Mouse (Mus musculus): ENCODE results near the gene Foxj3. TPM values are rescaled to one million over a fixed set of nuclear protein-coding genes. Genes with fewer than 3 reads are reported as not detected.

Foxj3 gene
- 54.2 TPM for polyA plus RNA-seq (2017; shearing (Covaris generic))

DNA sequence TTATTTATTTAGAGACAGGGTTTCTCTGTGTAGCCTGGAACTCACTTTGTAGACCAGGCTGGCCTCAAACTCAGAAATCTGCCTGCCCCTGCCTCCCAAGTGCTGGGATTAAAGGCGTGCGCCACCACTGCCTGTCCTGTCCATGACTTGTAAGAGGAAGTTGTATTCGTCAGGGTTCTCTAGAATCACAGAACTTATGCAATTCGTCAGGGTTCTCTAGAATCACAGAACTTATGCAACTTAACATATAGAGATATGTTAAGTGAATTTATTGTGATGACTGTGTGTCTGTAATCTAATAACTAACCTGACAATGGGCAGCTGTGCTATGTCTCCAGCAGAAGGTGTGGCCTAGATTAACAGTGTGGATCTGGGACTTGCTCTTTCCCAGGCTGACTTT, at the start of gene Foxj3:
TSS of gene Foxj3 (plus strand) at position 390 of the 400 bp plus-strand sequence.

DNA sequence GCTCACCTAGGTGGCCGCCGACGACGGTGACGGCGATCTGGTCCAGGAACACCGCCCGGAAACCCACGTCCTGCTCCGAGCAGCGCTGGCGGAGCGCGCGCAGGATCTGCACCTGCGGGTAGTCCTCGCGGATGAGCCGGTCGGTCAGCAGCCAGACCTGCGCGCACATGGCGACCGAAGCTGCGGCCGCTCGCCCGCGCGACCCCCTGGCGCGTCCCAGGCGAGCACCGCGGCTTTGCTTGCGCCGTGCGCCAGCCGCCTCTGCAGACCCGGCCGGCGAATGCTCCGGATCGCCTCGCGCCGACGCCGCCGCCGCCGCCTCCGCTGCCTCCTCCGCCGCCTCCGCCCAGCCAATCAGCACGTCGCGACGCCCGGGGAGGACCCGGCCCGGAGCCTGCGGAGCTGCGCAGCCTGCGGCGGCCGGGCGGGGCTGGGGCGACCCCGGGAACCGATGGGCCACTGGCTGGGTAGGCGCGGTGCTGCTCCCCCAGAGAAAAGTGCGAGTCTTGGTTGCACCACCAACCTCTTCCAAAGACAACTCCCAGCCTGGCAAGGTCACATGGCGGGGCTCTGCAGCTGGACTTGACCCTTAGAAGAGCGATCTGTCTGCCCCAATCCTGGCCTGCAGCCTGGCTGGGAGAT, 44.4 kb upstream of the Foxj3 start, which contains the start of gene Rimkla:
TSS of gene Rimkla (minus strand) at position 338 of the 642 bp plus-strand sequence.

DNA sequence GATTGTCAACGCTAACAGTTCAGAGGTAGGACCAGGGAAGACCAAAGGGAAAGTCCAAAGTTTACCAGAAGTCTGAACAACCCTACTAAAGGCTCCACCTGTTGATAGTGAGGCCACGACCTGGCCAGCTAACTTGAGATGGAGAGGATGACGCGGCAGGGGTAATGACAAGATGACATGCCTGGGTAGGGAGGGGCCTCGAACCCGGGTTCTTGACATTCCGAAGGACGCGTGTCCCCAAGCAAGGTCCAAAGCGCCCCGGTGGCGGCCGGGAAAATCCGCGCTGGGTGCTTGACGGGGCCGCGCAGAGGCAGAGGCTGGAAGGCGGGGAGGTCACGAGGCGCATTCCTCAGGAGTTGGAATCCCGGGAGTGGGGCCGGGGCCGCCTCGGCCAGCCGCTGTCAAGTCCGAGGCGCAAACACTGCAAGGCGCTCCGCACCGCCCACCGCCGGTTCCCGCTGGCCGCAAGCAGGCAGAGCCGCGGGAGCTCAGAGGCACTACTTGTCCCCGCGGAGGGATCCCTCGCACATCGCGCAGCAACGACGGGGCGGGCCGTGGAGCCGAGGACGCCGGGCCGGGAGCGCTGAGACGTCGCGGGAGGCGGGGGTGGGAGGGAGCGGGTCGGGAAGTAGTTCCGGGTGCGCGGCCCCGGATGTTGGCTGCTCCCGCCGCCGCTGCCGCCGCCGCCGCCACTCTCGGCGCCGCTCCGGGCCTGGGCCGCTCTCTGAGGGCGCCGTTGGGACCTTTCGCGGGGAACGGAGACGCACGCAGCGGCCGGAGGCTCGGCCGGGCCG, 2.4 kb downstream of the Foxj3 start, which contains the start of gene Frg2f1:
TSS of gene Frg2f1 (minus strand) at position 499 of the 794 bp plus-strand sequence.

DNA sequence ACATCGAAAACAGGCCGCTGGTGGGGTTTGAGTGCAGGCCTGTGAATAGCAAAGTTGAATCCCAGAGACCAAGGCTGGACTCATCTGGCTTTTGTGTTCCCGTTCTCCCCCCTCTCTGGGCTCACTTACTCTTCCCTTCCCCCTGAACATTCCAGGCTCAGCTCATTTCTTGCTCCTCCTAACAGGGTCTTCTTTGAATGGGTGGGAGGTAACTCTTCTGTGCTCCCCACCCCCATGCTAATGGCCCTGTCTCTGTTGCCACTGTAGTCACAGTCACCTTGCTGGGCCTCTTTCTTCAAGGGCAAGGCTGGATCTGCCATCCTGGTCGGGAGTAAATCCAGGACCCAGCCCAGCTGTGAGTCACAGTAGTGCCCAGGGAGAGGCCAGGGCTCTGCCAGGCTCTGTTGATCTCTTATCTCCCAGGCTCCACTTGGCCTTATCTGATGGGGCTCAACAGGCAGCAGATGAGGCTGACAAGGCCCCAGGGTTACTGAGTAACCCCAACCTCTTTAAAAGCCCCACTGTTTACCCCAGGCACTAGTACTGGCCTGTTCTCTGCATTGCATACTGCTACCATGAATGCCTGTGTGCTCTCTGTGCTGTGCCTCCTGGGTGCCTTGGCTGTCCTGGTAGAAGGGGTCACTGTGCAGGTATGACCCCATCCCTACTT, 100.5 kb downstream of the Foxj3 start, which contains the start of gene Guca2a:
TSS of gene Guca2a (plus strand) at position 529 of the 670 bp plus-strand sequence.

DNA sequence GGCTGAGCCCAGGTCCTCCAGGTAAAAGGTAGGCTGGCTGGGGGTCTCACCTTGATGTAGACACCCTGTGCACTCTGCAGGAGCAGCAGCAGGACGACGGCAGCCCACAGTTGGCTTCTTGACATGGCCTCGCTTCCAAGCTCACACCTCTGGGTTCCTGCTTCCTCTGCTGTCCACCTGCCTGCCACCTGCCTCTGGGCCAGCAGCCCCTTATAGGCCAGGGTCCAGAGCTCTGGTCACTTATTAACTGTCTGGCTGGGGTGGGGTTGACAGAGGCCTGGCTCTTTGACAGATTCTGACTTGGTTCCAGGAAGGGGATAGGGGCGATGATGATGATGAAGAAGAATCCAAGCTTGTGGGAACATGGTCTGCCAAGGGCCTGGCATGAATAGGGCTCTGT, 121.9 kb downstream of the Foxj3 start, which contains the start of gene Guca2b:
TSS of gene Guca2b (minus strand) at position 224 of the 400 bp plus-strand sequence.

Other genes starting within 250 kb of the Foxj3 start
- gene Ybx1, start 242.4 kb upstream of the Foxj3 start, polyA plus RNA-seq (2017; shearing (Covaris generic)): 445 TPM
- 21.6 TPM for gene Ppih, start 216.5 kb upstream of the Foxj3 start, polyA plus RNA-seq (2017; shearing (Covaris generic))
- 0.71 TPM for gene Ccdc30, start 121.5 kb upstream of the Foxj3 start, polyA plus RNA-seq (2017; shearing (Covaris generic))
- 12.0 TPM for gene Ppcs, start 114.6 kb upstream of the Foxj3 start, polyA plus RNA-seq (2017; shearing (Covaris generic))
- not detected for gene Zmynd12, start 114.2 kb upstream of the Foxj3 start, polyA plus RNA-seq (2017; shearing (Covaris generic))
- gene Rimkla, start 44.4 kb upstream of the Foxj3 start, polyA plus RNA-seq (2017; shearing (Covaris generic)): 0.94 TPM
- 3.9 TPM for gene Frg2f1, start 2.5 kb downstream of the Foxj3 start, polyA plus RNA-seq (2017; shearing (Covaris generic))
- gene Guca2a, start 100.7 kb downstream of the Foxj3 start, polyA plus RNA-seq (2017; shearing (Covaris generic)): not detected
- not detected for gene Guca2b, start 122.0 kb downstream of the Foxj3 start, polyA plus RNA-seq (2017; shearing (Covaris generic))
- gene Hivep3, start 196.8 kb downstream of the Foxj3 start, polyA plus RNA-seq (2017; shearing (Covaris generic)): 12.9 TPM

Data from effector memory CD4-positive, alpha-beta T cell, adult 7 months (primary cell).